Comparison of ENCODE assay signal across 16 mouse cellular contexts in the genomic region with DNA sequence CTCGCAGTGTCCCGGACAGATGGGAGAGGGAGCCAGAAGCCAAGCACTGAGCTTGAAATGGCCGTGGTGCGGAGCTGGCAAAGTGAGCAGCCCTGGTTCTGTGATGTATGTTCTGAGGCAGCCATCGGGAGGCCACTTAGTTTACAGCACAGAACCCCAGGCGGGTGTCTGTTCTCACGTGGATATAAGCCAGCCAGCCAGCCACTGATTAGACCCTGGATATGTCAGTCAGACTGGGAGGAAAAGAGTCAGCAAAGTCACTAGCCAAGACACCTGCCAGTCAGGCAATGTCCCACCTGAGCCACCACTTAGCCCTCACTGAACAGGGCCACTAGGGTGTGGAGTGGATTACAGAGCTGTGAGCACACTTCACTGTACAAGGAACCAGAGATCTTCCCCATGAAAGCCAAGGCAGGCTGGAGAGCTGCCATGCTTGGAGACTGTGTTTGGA. TPM values are rescaled to one million over a fixed set of nuclear protein-coding genes. Genes with fewer than 3 reads are reported as not detected.
DNase-seq lines count a peak whose midpoint lies in the region; ATAC-seq and TF ChIP-seq lines count a peak whose summit lies in the region.
"Had no signal": no experiment of that assay in that cellular context is flagged by ENCODE, and none has a peak within 500 bp of the region (broad histone marks: within the 10 kb centered on the region; RNA-seq: fewer than 3 reads in every experiment).

No protein-coding gene starts in this region.

- DNase-seq in heart, adult 8-10 months (ENCODE audit: low spot score), result no peak
- DNase-seq in cerebellum, adult 8-10 months, result peak; percentile 46
- peak; percentile 29 for DNase-seq in lung, adult 2 months
- peak; percentile 36 to 72 for DNase-seq in lung, postnatal 4 days
- no peak for DNase-seq in frontal cortex, adult 2 months (ENCODE audit: extremely low spot score in 1 of 2, low spot score in 1 of 2)
- DNase-seq in frontal cortex, postnatal 25 days (ENCODE audit: low spot score in 2 of 2), result no peak
- no peak for DNase-seq in urinary bladder, postnatal 36 days (ENCODE audit: low spot score in 2 of 2)
- DNase-seq: gastrocnemius, adult 2 months; kidney, adult 9 months; thymus, postnatal 14 days had no signal

- H3K27me3 ChIP-seq in heart, embryonic 16.5 days (ENCODE audit: control insufficient read depth, insufficient read depth, low read length), result no peaks in the 10 kb centered on the region
- H3K27me3 ChIP-seq: limb, embryonic 15.5 days had no signal

- no peak overlapping the region for H3K27ac ChIP-seq in heart, embryonic 16.5 days (ENCODE audit: low read length)
- H3K27ac ChIP-seq: gastrocnemius, adult 2 months; limb, embryonic 15.5 days; neural tube, embryonic 12.5 days had no signal

- no peaks in the 10 kb centered on the region for H3K36me3 ChIP-seq in heart, embryonic 16.5 days (ENCODE audit: control insufficient read depth, insufficient read depth)
- H3K36me3 ChIP-seq: limb, embryonic 15.5 days; neural tube, embryonic 12.5 days had no signal

- peak; percentile 42; the same call in 1 of the 2 replicates for ATAC-seq in heart, embryonic 16.5 days (replicated peaks; ENCODE audit: extremely low read depth, insufficient read depth, low FRiP score)
- ATAC-seq: forebrain, embryonic 14.5 days had no signal

- no peaks in the 10 kb centered on the region for H3K9me3 ChIP-seq in heart, embryonic 16.5 days (replicated peaks; ENCODE audit: control insufficient read depth, low read length)
- H3K9me3 ChIP-seq: limb, embryonic 15.5 days; neural tube, embryonic 12.5 days had no signal

- H3K4me2 ChIP-seq in heart, embryonic 16.5 days (ENCODE audit: low read depth, low read length), result no peak overlapping the region
- H3K4me2 ChIP-seq: limb, embryonic 15.5 days; neural tube, embryonic 12.5 days had no signal

- H3K4me3 ChIP-seq in heart, embryonic 16.5 days (ENCODE audit: low read length), result no peak overlapping the region
- no peak overlapping the region for H3K4me3 ChIP-seq in lung, adult 2 months (replicated peaks; ENCODE audit: extremely low read depth, low read depth, low read length)
- H3K4me3 ChIP-seq: erythroblast, embryonic 14.5 days; gastrocnemius, adult 2 months; limb, embryonic 15.5 days; neural tube, embryonic 12.5 days had no signal

- TF ChIP-seq CTCF in lung, adult 2 months (IDR thresholded peaks at IDR 0.05; ENCODE audit: insufficient read depth, low read length), result no peak

- H3K4me1 ChIP-seq in heart, embryonic 16.5 days (ENCODE audit: control insufficient read depth, insufficient read depth, low read length), result peaks cover 38% of the 10 kb centered on the region
- H3K4me1 ChIP-seq in lung, adult 2 months (ENCODE audit: control insufficient read depth, insufficient read depth, low read length), result peaks cover 6% of the 10 kb centered on the region
- H3K4me1 ChIP-seq: neural tube, embryonic 12.5 days had no signal

- no peak for TF ChIP-seq POLR2A in lung, adult 2 months (IDR thresholded peaks at IDR 0.05; ENCODE audit: borderline replicate concordance, extremely low read depth, low read depth, low read length)

- WGBS in heart, embryonic 16.5 days, result 55% methylated on average over 7 of the region's 7 CpGs
- 64% methylated on average over 7 of the region's 7 CpGs for WGBS in lung, adult 2 months

- no peak overlapping the region; the same call in 1 of the 2 replicates for H3K9ac ChIP-seq in heart, embryonic 16.5 days (ENCODE audit: low read length)
- H3K9ac ChIP-seq: limb, embryonic 15.5 days; neural tube, embryonic 12.5 days had no signal

RNA-seq across cellular contexts. Expression of a gene that starts 9.6 kb away (rescaled TPM):
- 21.7 and 23.9 TPM in 2 replicates for polyA plus RNA-seq in heart, embryonic 16.5 days (2015; fragmentation: Nextera tagmentation; extraction: Ambion mirVana)
- 1 to 10 TPM; 3.5 to 5.2 (median 4.6) TPM for total RNA-seq in heart, adult 8-10 months (2022)
- 20.2 and 33.0 TPM in 2 replicates for polyA plus RNA-seq in lung, adult 2 months (2012; rRNA removed)
- 55.7 and 62.3 TPM in 2 replicates for polyA plus RNA-seq in frontal cortex, adult 2 months (2012; rRNA removed)
- total RNA-seq: MEL had no signal

Comparison
In these comparisons a context has a peak if more than half of its experiments do, and no peak if none do; other contexts are left out.
1. DNase-seq: peak in cerebellum, adult 8-10 months (single experiment), lung, adult 2 months (single experiment) and lung, postnatal 4 days (2 of 2); none in heart, adult 8-10 months (single experiment), frontal cortex, adult 2 months (0 of 2), frontal cortex, postnatal 25 days (0 of 2) and urinary bladder, postnatal 36 days (0 of 2).